Mouse (Mus musculus): ENCODE data around the gene Casr. TPM values are rescaled to one million over a fixed set of nuclear protein-coding genes. Genes with fewer than 3 reads are reported as not detected.

The Casr gene
- polyA plus RNA-seq, 1 experiment = 1.1 TPM

- Histone ChIP-seq H3K27me3 (ENCODE audit: control insufficient read depth, insufficient read depth, low read length) (no peaks in the 10 kb centered on the region), H3K4me1 (ENCODE audit: control insufficient read depth, insufficient read depth, low read length) (no peaks in the 10 kb centered on the region), H3K36me3 (ENCODE audit: control insufficient read depth, insufficient read depth, low read length) (no peaks in the 10 kb centered on the region), H3K27ac (ENCODE audit: control insufficient read depth, insufficient read depth, low read depth, low read length) (no peak overlapping the region), H3K4me3 (ENCODE audit: control insufficient read depth, low read depth, low read length) (no peak overlapping the region)
- TF ChIP-seq CTCF (IDR thresholded peaks at IDR 0.05; ENCODE audit: control insufficient read depth, insufficient read depth, insufficient replicate concordance, low read depth, low read length) = no peak
- no peak for TF ChIP-seq POLR2A (IDR thresholded peaks at IDR 0.05; ENCODE audit: control insufficient read depth, low read depth, low read length)
These were observed 10.0 kb upstream of the Casr start for GRCm38 (mm10) chr16:36571942-36572341.

GRCm38 (mm10) chr16:36559573-36559972 is 2.4 kb downstream of the Casr start:
- TF ChIP-seq POLR2A (IDR thresholded peaks at IDR 0.05; ENCODE audit: control insufficient read depth, low read depth, low read length) (no peak), CTCF (IDR thresholded peaks at IDR 0.05; ENCODE audit: control insufficient read depth, insufficient read depth, insufficient replicate concordance, low read depth, low read length) (no peak)

GRCm38 (mm10) chr16:36555672-36556165 is 6.2 kb downstream of the Casr start:
- Histone ChIP-seq H3K27ac (ENCODE audit: control insufficient read depth, insufficient read depth, low read depth, low read length) (no peak overlapping the region), H3K27me3 (ENCODE audit: control insufficient read depth, insufficient read depth, low read length) (no peaks in the 10 kb centered on the region), H3K36me3 (ENCODE audit: control insufficient read depth, insufficient read depth, low read length) (no peaks in the 10 kb centered on the region), H3K4me1 (ENCODE audit: control insufficient read depth, insufficient read depth, low read length) (peaks cover 7% of the 10 kb centered on the region), H3K4me3 (ENCODE audit: control insufficient read depth, low read depth, low read length) (no peak overlapping the region)
- no peak for TF ChIP-seq POLR2A (IDR thresholded peaks at IDR 0.05; ENCODE audit: control insufficient read depth, low read depth, low read length)
- no peak for TF ChIP-seq CTCF (IDR thresholded peaks at IDR 0.05; ENCODE audit: control insufficient read depth, insufficient read depth, insufficient replicate concordance, low read depth, low read length)

More at GRCm38 (mm10) chr16:36559573-36559972, 2.4 kb downstream of the Casr start:
- Histone ChIP-seq H3K27me3 (ENCODE audit: control insufficient read depth, insufficient read depth, low read length) (no peaks in the 10 kb centered on the region), H3K4me3 (ENCODE audit: control insufficient read depth, low read depth, low read length) (no peak overlapping the region), H3K4me1 (ENCODE audit: control insufficient read depth, insufficient read depth, low read length) (peaks cover 7% of the 10 kb centered on the region), H3K27ac (ENCODE audit: control insufficient read depth, insufficient read depth, low read depth, low read length) (no peak overlapping the region), H3K36me3 (ENCODE audit: control insufficient read depth, insufficient read depth, low read length) (no peaks in the 10 kb centered on the region)

- TF ChIP-seq POLR2A (IDR thresholded peaks at IDR 0.05; ENCODE audit: control insufficient read depth, low read depth, low read length) (no peak), CTCF (IDR thresholded peaks at IDR 0.05; ENCODE audit: control insufficient read depth, insufficient read depth, insufficient replicate concordance, low read depth, low read length) (peak; percentile 46; the same call in 1 of the 2 replicates)
- Histone ChIP-seq H3K4me1 (ENCODE audit: control insufficient read depth, insufficient read depth, low read length) (peaks cover 7% of the 10 kb centered on the region), H3K36me3 (ENCODE audit: control insufficient read depth, insufficient read depth, low read length) (no peaks in the 10 kb centered on the region), H3K4me3 (ENCODE audit: control insufficient read depth, low read depth, low read length) (no peak overlapping the region), H3K27ac (ENCODE audit: control insufficient read depth, insufficient read depth, low read depth, low read length) (no peak overlapping the region), H3K27me3 (ENCODE audit: control insufficient read depth, insufficient read depth, low read length) (no peaks in the 10 kb centered on the region)
These were observed 8.3 kb downstream of the Casr start for GRCm38 (mm10) chr16:36553624-36554023.

GRCm38 (mm10) chr16:36545333-36545732 is 16.6 kb downstream of the Casr start:
- Histone ChIP-seq H3K4me1 (ENCODE audit: control insufficient read depth, insufficient read depth, low read length) (no peaks in the 10 kb centered on the region), H3K27me3 (ENCODE audit: control insufficient read depth, insufficient read depth, low read length) (no peaks in the 10 kb centered on the region), H3K36me3 (ENCODE audit: control insufficient read depth, insufficient read depth, low read length) (no peaks in the 10 kb centered on the region), H3K4me3 (ENCODE audit: control insufficient read depth, low read depth, low read length) (no peak overlapping the region), H3K27ac (ENCODE audit: control insufficient read depth, insufficient read depth, low read depth, low read length) (no peak overlapping the region)
- TF ChIP-seq CTCF (IDR thresholded peaks at IDR 0.05; ENCODE audit: control insufficient read depth, insufficient read depth, insufficient replicate concordance, low read depth, low read length) (no peak), POLR2A (IDR thresholded peaks at IDR 0.05; ENCODE audit: control insufficient read depth, low read depth, low read length) (no peak)

GRCm38 (mm10) chr16:36543091-36543490 is 18.9 kb downstream of the Casr start:
- TF ChIP-seq POLR2A (IDR thresholded peaks at IDR 0.05; ENCODE audit: control insufficient read depth, low read depth, low read length) (no peak), CTCF (IDR thresholded peaks at IDR 0.05; ENCODE audit: control insufficient read depth, insufficient read depth, insufficient replicate concordance, low read depth, low read length) (no peak)
- H3K4me3 ChIP-seq (ENCODE audit: control insufficient read depth, low read depth, low read length) = no peak overlapping the region
- H3K4me1 ChIP-seq (ENCODE audit: control insufficient read depth, insufficient read depth, low read length) = no peaks in the 10 kb centered on the region
- H3K27ac ChIP-seq (ENCODE audit: control insufficient read depth, insufficient read depth, low read depth, low read length) = no peak overlapping the region
- no peaks in the 10 kb centered on the region for H3K27me3 ChIP-seq (ENCODE audit: control insufficient read depth, insufficient read depth, low read length)
- no peaks in the 10 kb centered on the region for H3K36me3 ChIP-seq (ENCODE audit: control insufficient read depth, insufficient read depth, low read length)

GRCm38 (mm10) chr16:36540834-36541233 is 21.1 kb downstream of the Casr start:
- H3K27me3 ChIP-seq (ENCODE audit: control insufficient read depth, insufficient read depth, low read length) = no peaks in the 10 kb centered on the region
- H3K4me1 ChIP-seq (ENCODE audit: control insufficient read depth, insufficient read depth, low read length) = no peaks in the 10 kb centered on the region
- no peak overlapping the region for H3K27ac ChIP-seq (ENCODE audit: control insufficient read depth, insufficient read depth, low read depth, low read length)
- no peak for TF ChIP-seq CTCF (IDR thresholded peaks at IDR 0.05; ENCODE audit: control insufficient read depth, insufficient read depth, insufficient replicate concordance, low read depth, low read length)
- no peak for TF ChIP-seq POLR2A (IDR thresholded peaks at IDR 0.05; ENCODE audit: control insufficient read depth, low read depth, low read length)
- H3K4me3 ChIP-seq (ENCODE audit: control insufficient read depth, low read depth, low read length) = no peak overlapping the region
- H3K36me3 ChIP-seq (ENCODE audit: control insufficient read depth, insufficient read depth, low read length) = no peaks in the 10 kb centered on the region

Data from testis, adult 2 months (tissue).